Mouse (Mus musculus) liver, embryonic 16.5 days (tissue): ENCODE data around the gene Tet1. TPM values are rescaled to one million over a fixed set of nuclear protein-coding genes. Genes with fewer than 3 reads are reported as not detected.

ENCODE experiments used
- ATAC-seq: fragments of 200-750 bp; cut with Nextera tagmentation; 2 replicates; pipeline ENCODE4 v1.8.0; 2017; ENCODE audit warnings: low read depth, mild to moderate bottlenecking, moderate number of reproducible peaks, moderate library complexity
- H3K27ac ChIP-seq: fragments of 300-500 bp; sonication (generic); 2 replicates; pipeline ENCODE4 v1.5.1; 2014; ENCODE audit warnings: mild to moderate bottlenecking, low read length
- H3K27me3 ChIP-seq: fragments of 300-500 bp; sonication (generic); 2 replicates; pipeline ENCODE4 v1.6.1; 2014; ENCODE audit warnings: low read depth, low read length, mixed read lengths; ENCODE audit not compliant: control insufficient read depth, insufficient read depth
- H3K36me3 ChIP-seq: fragments of 300-500 bp; sonication (generic); 2 replicates; pipeline ENCODE4 v1.6.1; 2014; ENCODE audit warnings: mild to moderate bottlenecking; ENCODE audit not compliant: control insufficient read depth, insufficient read depth
- H3K4me1 ChIP-seq: fragments of 300-500 bp; sonication (generic); 2 replicates; pipeline ENCODE4 v1.6.1; 2014; ENCODE audit warnings: low read depth, low read length, mixed read lengths; ENCODE audit not compliant: control insufficient read depth
- H3K4me2 ChIP-seq: fragments of 300-500 bp; sonication (generic); 2 replicates; pipeline ENCODE4 v1.6.1; 2014; ENCODE audit warnings: low read depth, low read length, mixed read lengths
- H3K4me3 ChIP-seq: fragments of 300-500 bp; sonication (generic); 2 replicates; pipeline ENCODE4 v1.5.1; 2014; ENCODE audit warnings: low read depth, mild to moderate bottlenecking, low read length
- H3K9ac ChIP-seq: fragments of 300-500 bp; sonication (generic); 2 replicates; pipeline ENCODE4 v1.6.1; 2014; ENCODE audit warnings: low read depth, low read length
- H3K9me3 ChIP-seq: fragments of 300-500 bp; sonication (generic); replicated peaks from 2 replicates; pipeline ENCODE4 v1.6.1; 2016; ENCODE audit warnings: low read length; ENCODE audit not compliant: control insufficient read depth
- WGBS: fragments of 180-500 bp; shearing (Covaris S2); extraction: QIAGEN DNeasy Blood & Tissue Kit; methylation state at CpG from one replicate; pipeline ENCODE4 v1.1.7; 2014; ENCODE audit not compliant: insufficient replicate concordance; 5-methylcytosine and 5-hydroxymethylcytosine counted together
- polyA plus RNA-seq: library from polyadenylated mRNA; unstranded; fragments of >200 nt; fragmentation: Nextera tagmentation; extraction: Ambion mirVana; gene quantifications from 2 replicates; pipeline ENCODE4 v1.2.1, GENCODE M21; 2015

Tet1 gene
- polyA plus RNA-seq, 1 experiment from 2014 or later: 2.4 TPM

- Histone ChIP-seq H3K4me1 (peaks cover 12% of the 10 kb centered on the region), H3K36me3 (no peaks in the 10 kb centered on the region), H3K27me3 (peaks cover 23% of the 10 kb centered on the region), H3K27ac (no peak overlapping the region), H3K9me3 (no peaks in the 10 kb centered on the region), H3K4me3 (no peak overlapping the region), H3K4me2 (no peak overlapping the region), H3K9ac (no peak overlapping the region)
- 36% methylated on average over 1 of the region's 1 CpGs for WGBS
- ATAC-seq: no peak
Observed at GRCm38 (mm10) chr10:62884517-62884916, 24.3 kb downstream of the Tet1 start.

GRCm38 (mm10) chr10:62883933-62884372 is 24.8 kb downstream of the Tet1 start:
- H3K4me2 ChIP-seq: no peak overlapping the region
- no peaks in the 10 kb centered on the region for H3K36me3 ChIP-seq
- ATAC-seq: no peak
- H3K27ac ChIP-seq: no peak overlapping the region
- H3K4me3 ChIP-seq: no peak overlapping the region
- H3K4me1 ChIP-seq: peaks cover 12% of the 10 kb centered on the region
- H3K9me3 ChIP-seq: no peaks in the 10 kb centered on the region
- 24% methylated on average over 9 of the region's 9 CpGs for WGBS
- H3K27me3 ChIP-seq: peaks cover 23% of the 10 kb centered on the region
- no peak overlapping the region for H3K9ac ChIP-seq

- Histone ChIP-seq H3K36me3 (no peaks in the 10 kb centered on the region), H3K27me3 (peaks cover 8% of the 10 kb centered on the region), H3K9ac (no peak overlapping the region), H3K9me3 (no peaks in the 10 kb centered on the region), H3K27ac (no peak overlapping the region), H3K4me3 (no peak overlapping the region), H3K4me2 (no peak overlapping the region), H3K4me1 (peaks cover 8% of the 10 kb centered on the region)
- ATAC-seq: no peak
- WGBS: 32% methylated on average over 5 of the region's 5 CpGs
Observed at GRCm38 (mm10) chr10:62881211-62881610, 27.6 kb downstream of the Tet1 start.

- Histone ChIP-seq H3K27me3 (no peaks in the 10 kb centered on the region), H3K4me1 (no peaks in the 10 kb centered on the region), H3K9ac (no peak overlapping the region), H3K4me2 (no peak overlapping the region), H3K4me3 (no peak overlapping the region), H3K9me3 (no peaks in the 10 kb centered on the region), H3K27ac (no peak overlapping the region), H3K36me3 (no peaks in the 10 kb centered on the region)
- no peak for ATAC-seq
- WGBS: 76% methylated on average over 13 of the region's 13 CpGs
Observed at GRCm38 (mm10) chr10:62878056-62878455, 30.7 kb downstream of the Tet1 start.

- 65% methylated on average over 4 of the region's 4 CpGs for WGBS
- no peak for ATAC-seq
- H3K9me3 ChIP-seq: no peaks in the 10 kb centered on the region
- no peak overlapping the region for H3K4me2 ChIP-seq
- H3K36me3 ChIP-seq: no peaks in the 10 kb centered on the region
- no peaks in the 10 kb centered on the region for H3K4me1 ChIP-seq
- no peak overlapping the region for H3K4me3 ChIP-seq
- no peaks in the 10 kb centered on the region for H3K27me3 ChIP-seq
- no peak overlapping the region for H3K9ac ChIP-seq
- H3K27ac ChIP-seq: no peak overlapping the region
Observed at GRCm38 (mm10) chr10:62875565-62875964, 33.2 kb downstream of the Tet1 start.

- no peak overlapping the region for H3K27ac ChIP-seq
- no peak overlapping the region for H3K4me3 ChIP-seq
- no peak overlapping the region for H3K4me2 ChIP-seq
- H3K4me1 ChIP-seq: no peaks in the 10 kb centered on the region
- no peak overlapping the region for H3K9ac ChIP-seq
- no peaks in the 10 kb centered on the region for H3K27me3 ChIP-seq
- H3K36me3 ChIP-seq: no peaks in the 10 kb centered on the region
- ATAC-seq: no peak
- H3K9me3 ChIP-seq: no peaks in the 10 kb centered on the region
- 58% methylated on average over 4 of the region's 4 CpGs for WGBS
Observed at GRCm38 (mm10) chr10:62874828-62875227, 34.0 kb downstream of the Tet1 start.

GRCm38 (mm10) chr10:62866035-62866791 is 42.6 kb downstream of the Tet1 start:
- H3K27ac ChIP-seq: no peak overlapping the region
- no peak overlapping the region for H3K9ac ChIP-seq
- H3K4me1 ChIP-seq: no peaks in the 10 kb centered on the region; the same call in 1 of the 2 replicates
- no peak overlapping the region for H3K4me3 ChIP-seq
- WGBS: 38% methylated on average over 11 of the region's 11 CpGs
- H3K36me3 ChIP-seq: no peaks in the 10 kb centered on the region
- ATAC-seq: no peak
- peak overlapping the region; percentile 69 for H3K4me2 ChIP-seq
- no peaks in the 10 kb centered on the region for H3K9me3 ChIP-seq
- H3K27me3 ChIP-seq: no peaks in the 10 kb centered on the region

- Histone ChIP-seq H3K9ac (peak overlapping the region; percentile 26; the same call in 1 of the 2 replicates), H3K4me2 (peak overlapping the region; percentile 69), H3K27ac (no peak overlapping the region), H3K36me3 (no peaks in the 10 kb centered on the region), H3K4me3 (peak overlapping the region; percentile 49), H3K9me3 (no peaks in the 10 kb centered on the region), H3K4me1 (no peaks in the 10 kb centered on the region; the same call in 1 of the 2 replicates), H3K27me3 (no peaks in the 10 kb centered on the region)
- peak; percentile 78 for ATAC-seq
- WGBS: 3% methylated on average over 28 of the region's 28 CpGs
Observed at GRCm38 (mm10) chr10:62865167-62866034, 43.4 kb downstream of the Tet1 start.

- no peak overlapping the region for H3K4me2 ChIP-seq
- H3K27me3 ChIP-seq: no peaks in the 10 kb centered on the region
- ATAC-seq: no peak
- 22% methylated on average over 3 of the region's 3 CpGs for WGBS
- no peak overlapping the region for H3K9ac ChIP-seq
- H3K27ac ChIP-seq: no peak overlapping the region
- H3K36me3 ChIP-seq: no peaks in the 10 kb centered on the region
- no peak overlapping the region for H3K4me3 ChIP-seq
- no peaks in the 10 kb centered on the region for H3K9me3 ChIP-seq
- H3K4me1 ChIP-seq: no peaks in the 10 kb centered on the region; the same call in 1 of the 2 replicates
Observed at GRCm38 (mm10) chr10:62863563-62863962, 45.2 kb downstream of the Tet1 start.
